Mouse (Mus musculus) urinary bladder, postnatal 14 days (tissue): ENCODE data around the gene Ehd1.
A peak's percentile ranks its signal among the peaks of the same experiment; 100 is the strongest.
"Not testable (repeated sequence)": the region's sequence is repeated elsewhere in the genome, so short reads cannot be mapped to it uniquely, and the experiment has no call there.

Experiments
- DNase-seq: peaks from one replicate; pipeline ENCODE4 v3.0.0; 2021; ENCODE audit warnings: low spot score

The Ehd1 gene

DNA sequence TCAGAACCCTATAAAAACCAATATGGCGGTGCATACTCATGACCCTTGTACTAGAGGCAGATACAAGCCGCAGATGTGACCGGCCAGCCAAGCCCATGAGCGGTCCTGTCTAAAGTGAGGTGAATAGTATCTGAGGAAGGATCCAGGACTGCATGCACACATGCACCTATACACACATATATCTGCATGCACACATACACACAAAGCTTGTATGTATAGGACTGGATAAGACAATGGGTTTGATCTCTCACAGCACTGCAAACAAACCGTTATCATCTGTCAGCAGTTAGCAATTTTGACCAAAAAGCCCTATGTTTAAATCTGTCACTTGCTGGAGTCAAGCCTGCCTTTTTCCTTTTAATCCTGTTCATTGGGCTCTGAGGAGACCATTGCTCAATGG, 25.6 kb downstream of the Ehd1 start:
- DNase-seq = no peak

- DNase-seq = no peak
Measured at GRCm38 (mm10) chr19:6302522-6302921, 26.0 kb downstream of the Ehd1 start.

- DNase-seq = no peak
Measured at GRCm38 (mm10) chr19:6303831-6304230, 27.3 kb downstream of the Ehd1 start.

- DNase-seq = peak; percentile 94
Measured at GRCm38 (mm10) chr19:6304787-6305516, 28.4 kb downstream of the Ehd1 start.

GRCm38 (mm10) chr19:6305517-6306115, 29.1 kb downstream of the Ehd1 start:
- DNase-seq = no peak

GRCm38 (mm10) chr19:6306137-6306551, 29.6 kb downstream of the Ehd1 start, which contains the start of gene Cdc42bpg:
Gene Cdc42bpg (plus strand): TSS chr19:6306456.
- peak; percentile 94 for DNase-seq

- DNase-seq = peak; percentile 88
Measured at GRCm38 (mm10) chr19:6306586-6306985, 30.1 kb downstream of the Ehd1 start.

DNA sequence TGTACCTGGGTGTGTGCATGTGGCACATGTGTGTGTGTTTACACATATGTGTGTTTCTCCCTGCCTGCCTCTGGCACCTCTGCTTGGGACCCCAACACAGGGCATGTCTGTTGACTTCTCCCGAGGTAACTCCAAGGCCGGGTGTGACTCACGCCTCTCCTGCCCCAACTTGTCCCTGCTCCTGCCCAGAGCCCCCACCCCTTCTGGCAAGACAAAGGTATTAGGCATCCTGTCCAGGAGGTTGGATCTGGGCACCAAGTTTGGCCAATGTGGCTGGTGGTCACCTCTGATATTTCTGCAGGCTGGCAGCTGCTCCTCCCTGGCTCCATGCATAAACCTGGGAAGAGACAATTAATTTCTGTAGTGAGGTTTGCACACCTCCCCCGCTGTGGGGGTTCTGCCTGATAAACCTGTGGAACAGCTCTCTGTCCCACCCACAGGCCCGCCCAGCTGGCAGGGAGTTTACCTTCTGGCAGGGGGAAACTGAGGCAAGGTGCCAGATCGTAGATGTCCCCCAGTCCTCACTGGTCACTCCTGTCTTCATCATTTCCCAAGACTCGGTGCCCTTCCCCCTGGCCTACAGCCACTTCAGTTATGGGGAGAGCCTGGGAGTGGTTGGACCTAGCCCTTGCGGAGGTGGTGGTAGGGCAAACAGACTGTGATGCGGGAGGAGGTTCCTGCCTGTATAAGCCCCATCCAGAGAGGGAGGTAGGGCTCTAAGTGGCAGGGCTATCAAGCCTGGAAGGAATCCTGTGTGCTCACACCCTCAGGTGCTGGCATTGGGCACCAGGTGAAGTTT, 31.4 kb downstream of the Ehd1 start:
- peak; percentile 85 for DNase-seq

DNA sequence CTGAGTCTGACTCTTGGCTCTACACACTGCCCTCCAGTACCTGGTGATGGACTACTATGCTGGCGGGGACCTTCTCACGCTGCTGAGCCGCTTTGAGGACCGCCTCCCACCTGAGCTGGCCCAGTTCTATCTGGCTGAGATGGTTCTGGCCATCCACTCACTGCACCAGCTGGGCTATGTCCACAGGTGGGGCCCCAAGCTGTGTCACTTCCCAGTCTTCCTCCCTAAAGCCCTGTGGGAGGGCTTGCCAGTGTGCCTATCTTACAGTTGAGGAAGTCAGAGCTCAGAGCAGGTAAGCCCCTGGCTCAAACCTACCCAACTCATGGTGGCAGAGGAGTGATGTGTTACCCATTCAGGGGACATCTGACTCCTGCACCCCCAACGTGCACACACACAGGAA, 33.7 kb downstream of the Ehd1 start:
- DNase-seq = no peak

GRCm38 (mm10) chr19:6311783-6312182, 35.3 kb downstream of the Ehd1 start:
- DNase-seq = not testable (repeated sequence)

- DNase-seq = no peak
Measured at GRCm38 (mm10) chr19:6313796-6314195, 37.3 kb downstream of the Ehd1 start.

GRCm38 (mm10) chr19:6314513-6314912, 38.0 kb downstream of the Ehd1 start:
- DNase-seq = no peak

GRCm38 (mm10) chr19:6315573-6315972, 39.0 kb downstream of the Ehd1 start:
- no peak for DNase-seq

- DNase-seq = no peak
Measured at GRCm38 (mm10) chr19:6318145-6318544, 41.6 kb downstream of the Ehd1 start.

- peak; percentile 54 for DNase-seq
Measured at GRCm38 (mm10) chr19:6321358-6321757, 44.8 kb downstream of the Ehd1 start.

- DNase-seq = peak; percentile 76
Measured at GRCm38 (mm10) chr19:6321786-6322621, 45.5 kb downstream of the Ehd1 start.

DNA sequence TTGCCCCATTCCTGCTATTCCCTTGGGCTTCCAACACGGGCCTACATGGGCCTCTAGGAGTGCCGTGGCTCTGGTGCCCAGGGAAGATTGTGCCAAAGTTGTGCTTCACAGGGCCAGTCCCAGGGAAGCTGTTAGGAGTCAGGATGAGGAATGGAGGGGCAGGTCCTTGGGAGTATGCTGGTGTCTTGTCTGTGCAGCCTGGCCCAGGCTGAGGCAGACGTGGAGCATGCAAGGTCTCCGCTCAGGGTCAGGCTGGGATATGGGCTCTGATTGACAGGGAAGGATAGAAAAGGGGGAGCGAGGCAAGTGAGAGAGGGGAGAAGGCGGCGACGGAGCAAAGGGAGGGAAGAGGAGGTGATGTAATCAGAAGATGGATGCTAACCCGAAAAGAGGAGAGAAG, 48.2 kb downstream of the Ehd1 start:
- no peak for DNase-seq

GRCm38 (mm10) chr19:6331178-6331577, 54.7 kb downstream of the Ehd1 start:
- DNase-seq = no peak

DNA sequence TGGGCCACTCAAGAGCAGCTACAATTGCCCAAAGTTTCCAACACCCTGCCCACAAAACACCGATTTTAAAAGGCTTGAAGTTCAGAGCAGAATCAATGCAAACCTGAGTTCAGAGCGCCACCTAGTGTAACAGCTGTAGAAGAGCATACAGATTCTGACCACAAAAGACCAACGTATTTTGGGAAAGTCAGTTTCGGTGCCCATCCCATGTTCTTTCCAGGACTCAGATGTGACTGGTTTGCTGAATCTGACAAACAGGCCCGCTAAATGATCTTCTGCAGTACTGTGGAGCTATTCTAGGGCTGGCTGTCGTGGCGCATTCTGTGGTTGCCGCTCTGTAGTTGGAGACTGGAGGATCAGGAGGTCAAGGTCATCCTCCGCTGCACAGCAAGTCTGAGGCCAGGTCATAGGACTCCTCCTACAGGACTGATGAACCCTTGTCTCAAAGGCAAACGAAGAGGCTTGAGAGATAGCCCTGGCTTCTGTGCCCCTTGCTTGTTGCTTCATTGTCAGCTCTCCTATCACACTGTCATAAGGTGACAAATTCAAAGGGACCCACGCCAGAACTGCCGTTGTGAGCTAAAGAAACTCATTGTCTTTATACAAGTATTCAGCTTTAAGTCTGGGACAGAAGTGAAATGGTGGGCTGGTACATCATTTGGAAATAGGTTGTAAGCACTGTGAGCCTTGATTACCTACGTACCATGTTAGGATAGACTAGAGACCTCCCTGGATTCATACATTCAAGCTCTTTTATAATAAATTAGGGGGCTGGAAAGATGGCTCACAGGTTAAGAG, 55.4 kb downstream of the Ehd1 start:
- peak; percentile 64 for DNase-seq

DNA sequence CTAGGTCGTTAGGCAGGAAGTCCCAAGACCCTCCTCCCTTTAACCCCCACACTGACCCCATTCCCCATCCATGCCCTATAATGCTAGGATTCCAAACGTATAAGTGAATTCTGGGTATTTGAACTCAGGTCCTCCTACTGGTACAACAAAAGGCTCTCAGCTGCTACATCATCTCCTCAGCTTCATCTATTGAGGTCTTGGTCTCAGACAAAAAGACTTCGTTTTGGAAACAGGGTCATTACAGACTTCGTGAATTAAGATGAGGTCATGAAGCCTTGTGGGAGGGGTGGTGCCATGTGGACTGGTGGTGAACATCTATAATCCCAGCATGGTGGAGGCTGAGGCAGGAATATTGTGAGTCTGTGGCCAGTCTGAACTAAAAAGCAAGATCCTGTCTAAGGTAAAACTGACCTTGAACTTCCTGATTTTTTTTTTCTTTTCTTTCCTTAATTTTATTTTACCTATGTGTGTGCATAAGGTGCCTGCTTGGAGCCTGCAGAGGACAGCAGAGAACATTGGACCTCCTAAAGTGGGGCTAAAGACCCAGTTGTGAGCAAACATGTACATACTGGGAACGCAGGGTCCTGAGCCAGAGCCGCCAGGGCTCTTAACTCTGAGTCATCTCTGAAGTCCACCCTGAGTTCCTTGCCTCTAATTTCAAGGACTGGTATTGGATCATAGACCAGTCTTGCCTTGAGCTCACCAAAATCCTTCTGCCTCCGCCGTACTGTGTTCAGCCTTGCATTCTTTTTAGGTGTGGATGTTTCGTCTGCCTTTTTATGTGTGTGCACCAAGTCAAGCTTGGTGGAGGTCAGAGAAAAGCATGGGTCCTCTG, 57.5 kb downstream of the Ehd1 start:
- DNase-seq = no peak
